Mouse (Mus musculus) midbrain, embryonic 14.5 days (tissue): Measurements from ENCODE around the gene Cfap46. TPM values are rescaled to one million over a fixed set of nuclear protein-coding genes. Genes with fewer than 3 reads are reported as not detected.

Experiments used
- ATAC-seq: fragments of 200-750 bp; cut with Nextera tagmentation; 2 replicates; pipeline ENCODE4 v1.8.0; 2017; ENCODE audit warnings: moderate number of reproducible peaks, moderate library complexity; ENCODE audit not compliant: low FRiP score, low TSS enrichment
- DNase-seq: peaks from one replicate; pipeline ENCODE4 v3.0.0-alpha.2; 2015
- H3K27ac ChIP-seq: fragments of 300-500 bp; sonication (generic); replicated peaks from 2 replicates; pipeline ENCODE4 v1.5.1; 2014; ENCODE audit warnings: mild to moderate bottlenecking, low read depth, low read length, moderate library complexity
- H3K27me3 ChIP-seq: fragments of 300-500 bp; sonication (generic); 2 replicates; pipeline ENCODE4 v1.6.1; 2014; ENCODE audit warnings: low read length, control low read depth, mixed read lengths; ENCODE audit not compliant: control insufficient read depth, insufficient read depth
- H3K36me3 ChIP-seq: fragments of 300-500 bp; sonication (generic); 2 replicates; pipeline ENCODE4 v1.6.1; 2014; ENCODE audit warnings: low read length, control low read depth; ENCODE audit not compliant: control insufficient read depth, insufficient read depth
- H3K4me1 ChIP-seq: fragments of 300-500 bp; sonication (generic); 2 replicates; pipeline ENCODE4 v1.6.1; 2014; ENCODE audit warnings: mild to moderate bottlenecking, antibody characterized with exemption, low read length, control low read depth; ENCODE audit not compliant: control insufficient read depth, insufficient read depth
- H3K4me2 ChIP-seq: fragments of 300-500 bp; sonication (generic); 2 replicates; pipeline ENCODE4 v1.6.1; 2014; ENCODE audit warnings: mild to moderate bottlenecking, low read length, moderate library complexity
- H3K4me3 ChIP-seq: fragments of 300-500 bp; sonication (generic); replicated peaks from 2 replicates; pipeline ENCODE4 v1.5.1; 2014; ENCODE audit warnings: low read depth, low read length
- H3K9ac ChIP-seq: fragments of 300-500 bp; sonication (generic); replicated peaks from 2 replicates; pipeline ENCODE4 v1.6.1; 2014; ENCODE audit warnings: mild to moderate bottlenecking, low read length, moderate library complexity
- H3K9me3 ChIP-seq: fragments of 300-500 bp; sonication (generic); 2 replicates; pipeline ENCODE4 v1.6.1; 2016; ENCODE audit warnings: low read length, control low read depth, mixed read lengths; ENCODE audit not compliant: control insufficient read depth
- WGBS: fragments of 180-500 bp; shearing (Covaris S2); extraction: QIAGEN DNeasy Blood & Tissue Kit; methylation state at CpG from one replicate; pipeline ENCODE4 v1.1.7; 2014; 5-methylcytosine and 5-hydroxymethylcytosine counted together
- polyA plus RNA-seq: library from polyadenylated mRNA; unstranded; fragments of >200 nt; fragmentation: Nextera tagmentation; extraction: Ambion mirVana; gene quantifications from 2 replicates; pipeline ENCODE4 v1.2.1, GENCODE M21; 2014

Gene Cfap46
- polyA plus RNA-seq, 1 experiment from 2014 or later = 2.5 TPM

DNA sequence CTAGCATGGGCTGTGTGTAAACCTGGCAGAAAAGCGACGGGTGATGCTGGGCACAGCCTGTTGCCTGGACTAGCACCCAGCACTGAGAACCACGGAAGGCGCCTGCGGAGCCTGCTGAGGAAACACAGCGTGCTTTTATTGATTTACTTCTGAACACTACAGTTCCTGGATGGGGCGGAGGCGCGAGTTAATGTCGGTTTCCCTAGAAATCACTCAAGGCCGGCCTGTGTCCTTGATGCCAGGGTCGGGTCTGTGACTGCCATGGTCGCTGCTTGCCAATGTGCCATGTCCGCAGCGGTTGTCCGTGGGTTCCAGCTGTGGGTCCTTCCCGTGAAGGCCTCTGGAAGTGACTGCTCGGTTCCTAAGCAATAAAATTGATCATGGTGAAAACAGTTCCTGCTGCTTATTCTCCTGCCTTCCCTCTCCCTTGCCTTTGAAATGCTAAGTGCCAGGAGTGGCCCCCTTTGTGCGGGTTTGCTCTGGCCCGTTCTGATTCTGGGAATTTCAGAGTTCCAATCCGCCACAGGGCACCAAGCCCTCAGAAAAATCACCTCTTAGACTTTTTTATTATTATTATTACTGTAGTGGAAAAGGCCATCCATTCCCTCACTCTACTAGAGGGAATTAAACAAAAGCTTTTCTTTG, 104.2 kb downstream of the Cfap46 start:
- ATAC-seq (no peak), DNase-seq (no peak)
- no peaks in the 10 kb centered on the region for H3K36me3 ChIP-seq
- H3K4me2 ChIP-seq = no peak overlapping the region
- no peaks in the 10 kb centered on the region for H3K9me3 ChIP-seq
- 58% methylated on average over 21 of the region's 21 CpGs for WGBS
- H3K27me3 ChIP-seq = peaks cover 85% of the 10 kb centered on the region
- H3K9ac ChIP-seq = no peak overlapping the region
- no peak overlapping the region for H3K27ac ChIP-seq
- no peak overlapping the region for H3K4me3 ChIP-seq
- 0 out of 2 replicates have a peak, but pooled peaks cover 8% of the 10 kb centered on the region for H3K4me1 ChIP-seq

DNA sequence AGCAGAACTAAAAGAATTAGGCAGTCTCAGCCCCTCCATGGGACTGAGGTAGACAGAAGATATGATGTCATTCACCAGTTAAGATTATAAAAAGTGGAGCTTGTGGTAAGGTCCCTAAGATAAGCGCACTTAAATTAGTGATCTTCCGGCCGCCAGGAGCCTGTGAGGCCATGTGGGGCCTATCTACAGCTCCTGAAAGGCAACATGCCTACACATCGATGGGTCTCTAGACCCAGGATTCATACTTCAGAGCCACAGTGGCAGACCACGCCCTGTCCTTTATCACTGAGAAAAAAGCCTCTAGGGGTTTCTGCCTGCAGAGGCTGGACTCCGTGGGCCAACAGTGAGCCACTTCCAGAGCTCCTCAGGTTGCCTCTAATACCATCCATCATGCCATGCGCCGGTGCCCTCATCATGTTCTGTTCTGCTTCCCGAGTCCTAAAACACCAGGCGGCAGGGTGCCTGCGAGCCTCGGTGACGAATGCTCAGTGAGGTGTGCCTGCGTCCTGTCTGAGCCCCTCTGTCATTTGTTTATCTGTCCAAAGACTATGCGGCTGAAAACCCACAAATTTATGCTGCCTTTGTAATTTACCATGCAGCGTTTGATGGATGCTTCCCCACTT, 107.4 kb downstream of the Cfap46 start:
- Histone ChIP-seq H3K27ac (no peak overlapping the region), H3K36me3 (no peaks in the 10 kb centered on the region), H3K9ac (no peak overlapping the region), H3K9me3 (no peaks in the 10 kb centered on the region), H3K4me2 (no peak overlapping the region), H3K4me1 (0 out of 2 replicates have a peak, but pooled peaks cover 6% of the 10 kb centered on the region), H3K27me3 (peaks cover 54% of the 10 kb centered on the region), H3K4me3 (no peak overlapping the region)
- ATAC-seq (no peak), DNase-seq (no peak)
- 61% methylated on average over 16 of the region's 16 CpGs for WGBS

DNA sequence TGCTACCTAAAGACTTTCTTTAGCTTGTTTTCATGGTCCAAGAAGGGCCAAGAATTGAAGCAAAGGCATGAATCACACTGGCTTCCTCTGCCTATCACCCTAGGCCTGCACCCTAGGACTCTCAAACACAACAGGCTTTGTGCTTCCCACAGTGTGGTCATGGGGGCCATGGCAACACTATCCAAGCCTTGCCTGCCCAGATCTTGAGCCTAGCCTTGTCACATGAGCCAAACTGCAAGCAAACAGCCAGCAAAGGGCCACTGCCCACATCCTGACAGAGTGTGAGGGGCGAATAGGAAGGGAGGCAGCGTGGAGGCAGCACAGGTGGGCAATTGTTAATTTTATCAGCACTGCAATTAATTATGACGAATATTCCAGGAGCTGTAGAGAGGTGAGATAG, 111.0 kb downstream of the Cfap46 start:
- H3K27me3 ChIP-seq = peaks cover 23% of the 10 kb centered on the region
- DNase-seq (no peak), ATAC-seq (no peak)
- 88% methylated on average over 3 of the region's 3 CpGs for WGBS
- no peaks in the 10 kb centered on the region for H3K4me1 ChIP-seq
- H3K9ac ChIP-seq = no peak overlapping the region
- H3K9me3 ChIP-seq = no peaks in the 10 kb centered on the region
- no peak overlapping the region for H3K27ac ChIP-seq
- H3K4me2 ChIP-seq = no peak overlapping the region
- H3K36me3 ChIP-seq = no peaks in the 10 kb centered on the region
- no peak overlapping the region for H3K4me3 ChIP-seq

DNA sequence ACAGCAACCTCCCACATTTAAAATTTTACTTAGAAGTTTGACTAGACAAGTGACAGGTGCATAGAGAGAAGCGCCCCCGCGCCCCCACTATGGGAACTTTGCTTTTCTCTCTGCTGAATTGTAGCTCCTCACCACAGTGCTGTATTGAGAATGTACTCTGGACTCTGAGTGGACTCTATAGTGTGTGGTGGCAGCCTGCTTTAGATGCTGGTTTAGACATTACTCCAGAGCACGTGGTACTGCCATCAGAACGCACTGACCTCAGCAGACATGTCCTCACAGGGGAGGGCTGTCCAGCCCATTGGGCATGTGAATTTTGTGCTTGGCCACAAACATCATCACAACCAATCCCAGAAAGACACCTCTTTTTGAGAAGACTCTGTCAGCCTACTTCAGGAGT, 112.8 kb downstream of the Cfap46 start:
- H3K36me3 ChIP-seq = no peaks in the 10 kb centered on the region
- no peak for ATAC-seq
- DNase-seq = no peak
- no peak overlapping the region for H3K9ac ChIP-seq
- peaks cover 6% of the 10 kb centered on the region; the same call in 1 of the 2 replicates for H3K27me3 ChIP-seq
- no peaks in the 10 kb centered on the region for H3K9me3 ChIP-seq
- no peaks in the 10 kb centered on the region for H3K4me1 ChIP-seq
- no peak overlapping the region for H3K27ac ChIP-seq
- 94% methylated on average over 5 of the region's 5 CpGs for WGBS
- H3K4me3 ChIP-seq = no peak overlapping the region
- no peak overlapping the region for H3K4me2 ChIP-seq

DNA sequence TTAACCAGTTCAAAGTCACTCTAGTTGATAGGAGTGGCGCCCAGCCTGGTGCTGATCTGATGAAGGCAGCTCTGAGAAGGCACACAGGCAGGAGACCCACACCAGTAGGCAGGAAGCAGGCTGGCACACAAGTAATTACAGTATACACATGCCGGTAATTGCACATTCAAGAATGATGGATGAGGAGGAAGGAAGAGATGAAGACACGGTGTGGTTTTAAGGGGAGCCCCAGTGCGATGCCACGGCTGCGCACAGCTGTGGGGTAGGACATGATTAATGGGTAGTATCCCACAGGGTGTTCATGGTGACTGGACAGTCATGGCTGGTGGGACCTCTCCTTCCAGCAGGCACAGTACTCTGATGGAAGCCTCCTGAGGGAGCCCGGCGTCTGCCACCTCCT, 117.1 kb downstream of the Cfap46 start:
- Histone ChIP-seq H3K27ac (no peak overlapping the region), H3K4me3 (no peak overlapping the region), H3K9me3 (no peaks in the 10 kb centered on the region), H3K4me2 (no peak overlapping the region), H3K9ac (no peak overlapping the region), H3K36me3 (no peaks in the 10 kb centered on the region), H3K4me1 (0 out of 2 replicates have a peak, but pooled peaks cover 9% of the 10 kb centered on the region), H3K27me3 (peaks cover 15% of the 10 kb centered on the region; the same call in 1 of the 2 replicates)
- ATAC-seq (no peak), DNase-seq (no peak)
- 92% methylated on average over 8 of the region's 8 CpGs for WGBS

DNA sequence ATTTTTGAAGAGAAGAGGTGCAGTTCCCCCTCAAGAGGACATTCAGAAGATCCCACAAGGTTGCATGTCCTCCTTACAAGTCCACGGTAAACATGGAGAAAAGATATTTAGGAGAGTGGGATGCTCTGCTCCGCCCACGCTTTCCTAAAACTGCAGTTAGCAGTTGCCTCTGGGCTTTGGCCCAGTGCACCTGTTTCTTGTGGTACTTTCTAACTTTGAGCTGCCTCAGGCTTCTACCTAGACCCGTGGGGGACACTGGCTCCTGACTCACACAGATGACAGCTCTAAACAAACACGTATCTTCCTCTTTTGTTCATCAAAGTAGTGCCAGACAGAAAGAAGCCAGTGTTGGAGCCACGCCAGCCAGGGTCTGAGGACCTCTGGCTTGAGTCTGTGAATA, 117.6 kb downstream of the Cfap46 start:
- WGBS = 74% methylated on average over 6 of the region's 6 CpGs
- Histone ChIP-seq H3K4me3 (no peak overlapping the region), H3K9ac (no peak overlapping the region), H3K9me3 (no peaks in the 10 kb centered on the region), H3K27ac (no peak overlapping the region), H3K4me1 (0 out of 2 replicates have a peak, but pooled peaks cover 9% of the 10 kb centered on the region), H3K36me3 (no peaks in the 10 kb centered on the region), H3K4me2 (no peak overlapping the region), H3K27me3 (peaks cover 17% of the 10 kb centered on the region; the same call in 1 of the 2 replicates)
- ATAC-seq (no peak), DNase-seq (no peak)

DNA sequence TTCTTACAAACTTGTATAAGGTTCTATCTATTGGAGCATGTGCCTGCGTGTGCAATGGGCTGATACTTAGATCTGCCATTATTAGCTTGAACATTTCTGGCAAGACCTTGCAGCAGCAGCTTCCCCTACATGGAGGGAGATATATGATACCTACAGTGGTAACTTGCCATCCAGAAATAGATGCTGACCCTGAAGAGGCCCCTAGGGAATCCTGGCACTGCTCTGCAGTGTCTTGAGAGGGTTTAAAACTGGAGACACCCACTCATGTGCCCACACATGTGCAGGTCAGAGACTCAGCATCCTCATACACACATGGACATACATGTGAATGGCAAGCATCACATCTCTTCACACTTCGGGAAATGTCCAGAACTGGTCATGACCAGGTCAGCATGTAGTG, 119.5 kb downstream of the Cfap46 start:
- Histone ChIP-seq H3K9ac (no peak overlapping the region), H3K27me3 (peaks cover 23% of the 10 kb centered on the region), H3K4me3 (no peak overlapping the region), H3K27ac (no peak overlapping the region), H3K9me3 (no peaks in the 10 kb centered on the region), H3K4me1 (0 out of 2 replicates have a peak, but pooled peaks cover 9% of the 10 kb centered on the region), H3K36me3 (no peaks in the 10 kb centered on the region), H3K4me2 (no peak overlapping the region)
- DNase-seq (no peak), ATAC-seq (no peak)
- WGBS = 93% methylated on average over 2 of the region's 2 CpGs

DNA sequence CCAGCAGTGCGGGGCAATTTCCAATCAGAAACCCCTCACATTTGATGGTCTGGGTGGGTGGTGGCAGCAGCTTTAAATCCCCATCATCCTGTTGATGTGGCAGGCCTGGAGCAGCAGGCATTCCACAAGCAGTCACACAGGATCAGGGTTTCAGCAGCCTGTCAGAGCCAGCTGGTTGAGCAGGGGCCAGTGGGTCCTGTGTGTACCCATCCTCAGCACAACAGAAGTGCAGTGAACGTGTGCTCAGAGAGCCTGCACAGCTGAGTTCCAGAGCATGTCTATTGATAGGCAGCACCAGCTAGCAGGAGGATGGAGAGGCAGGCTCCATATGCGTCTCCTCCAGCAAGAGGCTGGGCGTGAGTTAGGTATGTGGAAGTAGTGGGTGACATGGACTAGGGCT, 120.2 kb downstream of the Cfap46 start:
- DNase-seq (peak; percentile 37), ATAC-seq (no peak)
- Histone ChIP-seq H3K4me3 (no peak overlapping the region), H3K36me3 (no peaks in the 10 kb centered on the region), H3K4me2 (no peak overlapping the region), H3K9ac (no peak overlapping the region), H3K27ac (no peak overlapping the region), H3K27me3 (peaks cover 27% of the 10 kb centered on the region), H3K4me1 (0 out of 2 replicates have a peak, but pooled peaks cover 9% of the 10 kb centered on the region), H3K9me3 (no peaks in the 10 kb centered on the region)
- 47% methylated on average over 4 of the region's 4 CpGs for WGBS

DNA sequence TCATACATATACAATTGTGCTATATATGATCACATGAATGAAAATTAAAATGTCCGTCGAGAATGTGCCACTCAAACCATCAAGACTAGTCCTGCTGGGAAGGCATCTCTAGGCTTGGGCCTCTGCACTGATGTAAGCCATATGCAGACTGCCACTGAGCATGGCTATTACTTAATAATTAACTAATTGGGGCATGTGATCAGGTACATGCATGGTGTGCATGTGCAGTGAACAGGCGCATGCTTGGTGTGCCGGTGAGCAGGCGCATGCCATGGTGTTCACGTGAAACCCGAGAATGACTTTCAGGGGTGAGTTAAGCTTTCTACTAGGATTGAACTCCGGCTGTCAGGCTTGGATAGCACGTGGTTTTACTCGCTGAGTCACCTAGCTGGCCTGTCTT, 124.0 kb downstream of the Cfap46 start:
- Histone ChIP-seq H3K4me3 (no peak overlapping the region), H3K36me3 (no peaks in the 10 kb centered on the region), H3K4me2 (no peak overlapping the region), H3K27me3 (peaks cover 42% of the 10 kb centered on the region), H3K4me1 (0 out of 2 replicates have a peak, but pooled peaks cover 14% of the 10 kb centered on the region), H3K9me3 (no peaks in the 10 kb centered on the region), H3K27ac (no peak overlapping the region), H3K9ac (no peak overlapping the region)
- 92% methylated on average over 10 of the region's 10 CpGs for WGBS
- no peak for ATAC-seq
- no peak for DNase-seq
